Mouse (Mus musculus) limb, embryonic 11.5 days (tissue): ENCODE measurements around the gene Mdfi. TPM values are rescaled to one million over a fixed set of nuclear protein-coding genes. Genes with fewer than 3 reads are reported as not detected.

ENCODE experiments used
- ATAC-seq: fragments of 200-750 bp; cut with Nextera tagmentation; 2 replicates; pipeline ENCODE4 v1.8.0; 2017; ENCODE audit warnings: low read depth; ENCODE audit not compliant: insufficient number of reproducible peaks, low FRiP score, low TSS enrichment
- DNase-seq: peaks from one replicate; pipeline ENCODE4 v3.0.0-alpha.2; 2015; ENCODE audit warnings: low spot score
- H3K27ac ChIP-seq: fragments of 300-500 bp; sonication (generic); replicated peaks from 2 replicates; pipeline ENCODE4 v1.5.1; 2014; ENCODE audit warnings: low read depth, mild to moderate bottlenecking, low read length
- H3K27me3 ChIP-seq: fragments of 300-500 bp; sonication (generic); 2 replicates; pipeline ENCODE4 v1.6.1; 2014; ENCODE audit warnings: mild to moderate bottlenecking, low read length, mixed read lengths; ENCODE audit not compliant: control insufficient read depth, insufficient read depth
- H3K36me3 ChIP-seq: fragments of 300-500 bp; sonication (generic); 2 replicates; pipeline ENCODE4 v1.6.1; 2014; ENCODE audit warnings: mild to moderate bottlenecking, low read length, moderate library complexity, mixed read lengths; ENCODE audit not compliant: control insufficient read depth, insufficient read depth
- H3K4me1 ChIP-seq: fragments of 300-500 bp; sonication (generic); 2 replicates; pipeline ENCODE4 v1.6.1; 2014; ENCODE audit warnings: low read length, mixed read lengths; ENCODE audit not compliant: control insufficient read depth, insufficient read depth
- H3K4me2 ChIP-seq: fragments of 300-500 bp; sonication (generic); 2 replicates; pipeline ENCODE4 v1.6.1; 2014; ENCODE audit warnings: low read depth, mild to moderate bottlenecking, moderate library complexity; ENCODE audit not compliant: severe bottlenecking
- H3K4me3 ChIP-seq: fragments of 300-500 bp; sonication (generic); 2 replicates; pipeline ENCODE4 v1.5.1; 2014; ENCODE audit warnings: low read depth, low read length
- H3K9ac ChIP-seq: fragments of 300-500 bp; sonication (generic); 2 replicates; pipeline ENCODE4 v1.6.1; 2014; ENCODE audit warnings: mild to moderate bottlenecking, low read length
- H3K9me3 ChIP-seq: fragments of 300-500 bp; sonication (generic); 2 replicates; pipeline ENCODE4 v1.6.1; 2016; ENCODE audit warnings: low read length; ENCODE audit not compliant: control insufficient read depth
- WGBS: fragments of 180-500 bp; shearing (Covaris S2); extraction: QIAGEN DNeasy Blood & Tissue Kit; methylation state at CpG from one replicate; pipeline ENCODE4 v1.1.7; 2014; 5-methylcytosine and 5-hydroxymethylcytosine counted together
- polyA plus RNA-seq: library from polyadenylated mRNA; unstranded; fragments of >200 nt; fragmentation: Nextera tagmentation; extraction: Ambion mirVana; gene quantifications from 2 replicates; pipeline ENCODE4 v1.2.1, GENCODE M21; 2014

The Mdfi gene
- polyA plus RNA-seq, 1 experiment from 2014 or later: 100.0 TPM

DNA sequence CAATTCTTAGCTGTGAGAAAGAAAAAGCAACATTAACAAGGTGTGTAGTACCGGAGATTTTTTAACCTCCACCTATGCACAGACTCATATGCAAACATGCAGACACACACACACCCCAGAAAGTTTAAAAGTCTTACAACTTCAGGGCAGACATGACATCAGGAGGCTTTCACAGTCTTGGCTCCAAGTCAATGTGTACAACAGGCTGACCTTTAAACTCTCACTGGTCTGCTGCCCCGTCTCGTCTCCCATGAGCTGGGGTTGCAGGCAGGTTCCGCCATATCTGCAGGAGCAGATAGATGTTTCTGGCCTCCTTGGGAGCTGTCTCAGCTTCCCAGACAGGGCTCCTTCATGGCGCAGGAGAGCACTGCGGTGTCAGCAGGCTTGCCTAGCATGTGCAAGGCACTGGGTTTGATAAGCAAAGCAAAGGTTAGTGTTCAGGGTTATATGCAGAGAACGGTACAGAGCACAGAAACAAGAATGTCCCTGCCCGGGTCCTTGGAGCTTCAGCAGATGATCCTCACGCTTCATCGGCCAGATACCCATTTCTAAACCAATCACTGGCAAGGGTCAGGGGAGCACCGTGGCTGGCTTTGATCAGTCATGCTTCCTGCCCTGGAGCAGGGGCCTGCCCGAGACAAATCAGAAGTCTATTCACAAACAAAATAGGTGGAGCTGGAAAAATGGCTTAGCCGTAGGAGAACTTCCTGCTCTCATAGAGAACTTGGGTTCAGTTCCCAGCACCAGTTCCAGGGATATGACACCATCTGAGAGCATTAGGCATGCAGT, 29.2 kb downstream of the Mdfi start:
- Histone ChIP-seq H3K9ac (no peak overlapping the region), H3K36me3 (no peaks in the 10 kb centered on the region), H3K27me3 (no peaks in the 10 kb centered on the region; the same call in 1 of the 2 replicates), H3K4me3 (no peak overlapping the region), H3K4me2 (no peak overlapping the region), H3K4me1 (peaks cover 8% of the 10 kb centered on the region), H3K27ac (no peak overlapping the region), H3K9me3 (no peaks in the 10 kb centered on the region)
- DNase-seq (no peak), ATAC-seq (no peak)
- 58% methylated on average over 13 of the region's 13 CpGs for WGBS

- H3K27me3 ChIP-seq: no peaks in the 10 kb centered on the region
- H3K36me3 ChIP-seq: no peaks in the 10 kb centered on the region
Observed at GRCm38 (mm10) chr17:47803662-47804061, 30.8 kb downstream of the Mdfi start.

DNA sequence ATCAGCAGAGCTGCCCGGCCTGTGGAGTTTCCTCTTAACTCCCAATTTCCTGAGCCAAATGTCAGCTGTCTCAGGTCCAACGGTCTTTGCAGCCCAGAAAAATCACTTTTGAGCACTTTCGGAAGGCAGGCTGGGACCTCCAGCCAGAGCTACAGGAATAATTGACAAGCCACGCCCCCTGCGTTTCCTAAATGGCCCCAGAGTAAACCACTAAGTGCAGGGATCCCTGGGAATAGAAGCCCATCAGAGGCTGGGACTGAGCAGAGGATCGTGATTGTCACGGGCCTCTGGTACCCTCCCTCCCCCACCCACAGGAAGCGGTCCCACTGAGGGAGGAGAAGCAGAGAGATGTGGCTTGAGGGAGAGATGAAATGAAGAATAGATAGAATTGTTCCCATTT, 31.7 kb downstream of the Mdfi start:
- no peak for ATAC-seq
- no peaks in the 10 kb centered on the region for H3K9me3 ChIP-seq
- no peak overlapping the region for H3K4me2 ChIP-seq
- H3K9ac ChIP-seq: no peak overlapping the region
- 9% methylated on average over 8 of the region's 8 CpGs for WGBS
- no peaks in the 10 kb centered on the region for H3K36me3 ChIP-seq
- H3K27me3 ChIP-seq: no peaks in the 10 kb centered on the region
- no peak overlapping the region for H3K27ac ChIP-seq
- H3K4me3 ChIP-seq: no peak overlapping the region
- no peak for DNase-seq
- H3K4me1 ChIP-seq: peaks cover 8% of the 10 kb centered on the region

More at GRCm38 (mm10) chr17:47803662-47804061, 30.8 kb downstream of the Mdfi start:
- H3K4me3 ChIP-seq: no peak overlapping the region
- no peak overlapping the region for H3K4me2 ChIP-seq
- DNase-seq (no peak), ATAC-seq (no peak)
- no peak overlapping the region for H3K9ac ChIP-seq
- no peaks in the 10 kb centered on the region for H3K9me3 ChIP-seq
- H3K4me1 ChIP-seq: peaks cover 8% of the 10 kb centered on the region
- WGBS: 95% methylated on average over 4 of the region's 4 CpGs
- no peak overlapping the region for H3K27ac ChIP-seq

DNA sequence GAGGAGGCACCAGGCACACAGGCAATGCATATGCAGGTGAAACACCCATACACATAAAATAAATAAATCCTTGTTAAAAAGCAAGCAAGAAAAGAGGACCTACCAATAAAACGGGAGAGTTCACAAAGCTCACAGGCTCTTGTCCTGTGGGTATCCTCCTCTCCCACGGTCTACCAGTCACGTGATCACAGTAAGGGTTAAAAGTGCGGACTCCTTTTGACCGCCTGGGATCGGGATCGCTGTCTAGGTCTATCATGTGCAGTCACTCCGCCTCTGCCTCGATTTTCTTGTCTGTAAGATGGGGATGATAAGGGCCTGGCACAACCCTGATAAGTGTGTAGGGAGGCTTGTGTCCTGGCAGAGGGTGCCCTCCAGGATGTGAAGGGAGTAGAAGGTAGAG, 37.1 kb downstream of the Mdfi start:
- ATAC-seq: no peak
- no peak for DNase-seq
- no peaks in the 10 kb centered on the region for H3K27me3 ChIP-seq
- peaks cover 11% of the 10 kb centered on the region for H3K4me1 ChIP-seq
- no peak overlapping the region for H3K4me2 ChIP-seq
- H3K9ac ChIP-seq: no peak overlapping the region
- no peaks in the 10 kb centered on the region for H3K9me3 ChIP-seq
- 77% methylated on average over 9 of the region's 9 CpGs for WGBS
- H3K4me3 ChIP-seq: no peak overlapping the region
- no peaks in the 10 kb centered on the region for H3K36me3 ChIP-seq
- H3K27ac ChIP-seq: no peak overlapping the region

DNA sequence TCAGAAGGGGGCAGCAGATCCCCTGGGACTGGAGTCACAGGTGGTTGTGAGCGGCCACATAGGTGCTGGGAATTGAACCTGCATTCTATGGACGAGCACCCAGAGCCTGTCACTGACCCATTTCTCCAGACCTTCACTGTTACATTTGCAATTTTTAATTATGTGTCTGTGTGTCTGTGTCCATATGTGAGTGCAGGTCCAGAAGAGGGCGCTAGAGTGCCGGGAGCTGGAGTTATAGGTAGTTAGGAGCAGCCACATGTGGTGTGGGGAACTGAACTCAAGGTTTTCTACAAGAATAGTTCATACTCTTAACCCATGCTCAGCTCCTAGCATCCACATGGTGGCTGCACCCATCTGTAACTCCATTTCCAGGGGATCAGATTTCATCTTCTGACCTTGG, 37.5 kb downstream of the Mdfi start:
- ATAC-seq (no peak), DNase-seq (no peak)
- Histone ChIP-seq H3K27me3 (no peaks in the 10 kb centered on the region), H3K4me3 (no peak overlapping the region), H3K36me3 (no peaks in the 10 kb centered on the region), H3K4me2 (no peak overlapping the region), H3K9ac (no peak overlapping the region), H3K9me3 (no peaks in the 10 kb centered on the region), H3K27ac (no peak overlapping the region), H3K4me1 (peaks cover 11% of the 10 kb centered on the region)
- 74% methylated on average over 4 of the region's 4 CpGs for WGBS

DNA sequence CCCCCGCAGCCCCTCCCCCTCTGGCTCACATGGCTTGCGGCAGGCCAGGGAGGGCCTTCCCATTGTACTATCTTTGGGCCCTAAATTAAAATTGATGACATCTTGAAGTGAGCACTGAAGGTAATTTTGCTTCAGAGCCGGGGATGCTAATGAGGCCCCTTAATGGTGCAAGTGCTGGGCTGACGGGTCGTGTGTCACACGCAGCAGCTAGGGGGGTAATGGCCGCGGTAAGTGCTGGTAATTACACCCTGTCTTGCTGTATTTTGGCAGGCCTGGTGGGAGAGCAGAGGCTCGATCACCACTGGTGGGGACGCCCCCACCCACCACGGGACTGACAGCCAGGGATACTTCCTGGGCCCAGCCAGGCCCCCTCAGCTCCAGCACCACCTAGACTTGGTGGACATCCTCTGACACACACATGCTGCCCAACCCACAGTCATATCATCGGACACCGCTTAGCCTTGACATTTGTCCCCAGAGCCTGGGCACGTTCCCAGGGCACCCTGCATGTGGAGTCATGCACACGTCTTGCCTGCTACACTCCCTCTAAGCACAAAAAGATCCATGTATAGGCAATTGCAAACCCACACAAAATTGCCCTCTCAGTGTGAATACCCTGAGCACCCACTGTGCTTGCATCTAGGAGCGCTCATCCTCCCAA, 38.2 kb downstream of the Mdfi start:
- no peak overlapping the region for H3K27ac ChIP-seq
- no peaks in the 10 kb centered on the region for H3K9me3 ChIP-seq
- H3K4me1 ChIP-seq: peaks cover 11% of the 10 kb centered on the region
- no peak overlapping the region for H3K4me3 ChIP-seq
- WGBS: 29% methylated on average over 16 of the region's 16 CpGs
- H3K36me3 ChIP-seq: no peaks in the 10 kb centered on the region
- no peak overlapping the region for H3K9ac ChIP-seq
- H3K27me3 ChIP-seq: no peaks in the 10 kb centered on the region
- DNase-seq (no peak), ATAC-seq (no peak)
- no peak overlapping the region for H3K4me2 ChIP-seq

- ATAC-seq: no peak
- Histone ChIP-seq H3K27me3 (no peaks in the 10 kb centered on the region), H3K9ac (no peak overlapping the region), H3K27ac (no peak overlapping the region), H3K9me3 (no peaks in the 10 kb centered on the region), H3K4me1 (peaks cover 11% of the 10 kb centered on the region), H3K4me2 (no peak overlapping the region), H3K36me3 (no peaks in the 10 kb centered on the region), H3K4me3 (no peak overlapping the region)
- 35% methylated on average over 3 of the region's 3 CpGs for WGBS
- peak; percentile 81 for DNase-seq
Observed at GRCm38 (mm10) chr17:47795446-47795845, 39.0 kb downstream of the Mdfi start.

DNA sequence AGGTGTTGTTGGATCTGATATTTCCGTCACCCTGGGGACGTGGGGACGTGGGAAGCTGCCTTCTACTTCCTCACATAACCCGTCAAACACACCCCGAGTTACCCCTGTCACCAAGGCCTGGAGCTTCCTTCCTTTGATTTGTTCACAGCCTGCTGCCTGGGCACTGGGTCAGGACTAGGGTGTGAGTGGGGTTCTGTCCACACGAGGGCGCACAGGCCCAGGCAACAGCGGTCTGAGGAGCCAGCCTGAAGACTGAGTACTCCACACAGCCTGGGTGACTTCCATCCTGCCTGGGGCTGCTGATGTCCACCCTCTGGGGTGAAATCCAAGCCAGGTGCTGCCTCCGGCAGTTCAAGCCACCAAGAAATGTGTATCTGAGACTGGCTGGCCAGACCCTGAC, 41.1 kb downstream of the Mdfi start:
- Histone ChIP-seq H3K4me1 (peaks cover 13% of the 10 kb centered on the region), H3K4me3 (no peak overlapping the region), H3K9me3 (no peaks in the 10 kb centered on the region), H3K4me2 (no peak overlapping the region), H3K27me3 (no peaks in the 10 kb centered on the region), H3K9ac (no peak overlapping the region), H3K36me3 (no peaks in the 10 kb centered on the region), H3K27ac (no peak overlapping the region)
- 7% methylated on average over 9 of the region's 9 CpGs for WGBS
- peak; percentile 94 for DNase-seq
- peak; percentile 61 for ATAC-seq
